In the genomic region with DNA sequence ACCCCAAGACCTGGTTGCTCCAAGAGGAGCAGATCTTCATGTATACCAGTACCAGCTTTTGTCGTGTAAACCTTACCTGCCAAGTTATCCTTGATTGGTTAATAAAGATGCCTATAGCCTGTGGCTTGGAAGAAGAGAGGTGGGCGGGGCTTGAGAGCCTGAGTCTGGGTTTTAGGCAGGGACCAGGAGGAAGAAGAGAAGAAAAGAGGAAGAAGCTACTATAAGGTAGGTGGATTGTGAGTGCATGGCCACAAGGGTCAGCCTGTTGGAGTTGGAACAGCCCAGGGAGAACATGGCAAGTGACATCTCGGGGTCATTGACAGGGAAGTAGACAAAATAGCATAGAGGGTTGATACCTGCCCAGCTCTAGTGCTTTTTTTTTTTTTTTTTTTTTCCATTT, we compare ENCODE assay signal across 34 mouse cellular contexts. TPM values are rescaled to one million over a fixed set of nuclear protein-coding genes. Genes with fewer than 3 reads are reported as not detected.
"Had no signal": no experiment of that assay in that cellular context is flagged by ENCODE, and none has a peak within 500 bp of the region (broad histone marks: within the 10 kb centered on the region; RNA-seq: fewer than 3 reads in every experiment).

No protein-coding gene starts in this region.

- H3K27ac ChIP-seq: heart, embryonic 10.5 days; hindbrain, embryonic 13.5 days; hindbrain, embryonic 15.5 days; hindbrain, postnatal 0 days; kidney, embryonic 15.5 days; kidney, postnatal 0 days; limb, embryonic 10.5 days; limb, embryonic 12.5 days; liver, embryonic 13.5 days; liver, embryonic 15.5 days had no signal

- H3K4me2 ChIP-seq: heart, embryonic 12.5 days; hindbrain, embryonic 13.5 days; hindbrain, embryonic 15.5 days; kidney, embryonic 15.5 days; limb, embryonic 12.5 days; liver, embryonic 11.5 days; liver, embryonic 13.5 days; liver, embryonic 15.5 days had no signal

- ATAC-seq: hindbrain, postnatal 0 days; intestine, embryonic 16.5 days had no signal

- DNase-seq: gastrocnemius, postnatal 14 days; gastrocnemius, postnatal 36 days; heart, adult 18-20 months; heart, postnatal 10 days; kidney, adult 11 months; kidney, adult 2 months; kidney, adult 9 months; kidney, postnatal 14 days; kidney, postnatal 36 days; layer of hippocampus, adult 9-11 months; layer of hippocampus, postnatal 36 days; liver; liver, embryonic 13.5 days had no signal

- H3K9me3 ChIP-seq: heart, embryonic 10.5 days; heart, embryonic 12.5 days; hindbrain, embryonic 13.5 days; hindbrain, embryonic 15.5 days; kidney, embryonic 15.5 days; limb, embryonic 10.5 days; limb, embryonic 12.5 days; liver, embryonic 13.5 days; liver, embryonic 15.5 days had no signal

- H3K27me3 ChIP-seq: heart, embryonic 12.5 days; hindbrain, embryonic 13.5 days; hindbrain, embryonic 15.5 days; kidney, embryonic 15.5 days; limb, embryonic 12.5 days; liver, embryonic 13.5 days; liver, embryonic 15.5 days had no signal

- H3K36me3 ChIP-seq: hindbrain, embryonic 13.5 days; hindbrain, embryonic 15.5 days; liver, embryonic 13.5 days; liver, embryonic 15.5 days had no signal

- H3K9ac ChIP-seq: heart, embryonic 12.5 days; hindbrain, embryonic 13.5 days; hindbrain, embryonic 15.5 days; kidney, embryonic 15.5 days; limb, embryonic 12.5 days; liver, embryonic 13.5 days; liver, embryonic 15.5 days had no signal

- H3K4me3 ChIP-seq: heart, embryonic 10.5 days; heart, embryonic 12.5 days; hindbrain, embryonic 13.5 days; hindbrain, embryonic 15.5 days; kidney, embryonic 15.5 days; limb, embryonic 10.5 days; limb, embryonic 12.5 days; liver, embryonic 13.5 days; liver, embryonic 15.5 days had no signal

RNA-seq across cellular contexts. Expression of a gene that starts 10.7 kb away (rescaled TPM):
- total RNA-seq: gastrocnemius, adult 18-20 months; gastrocnemius, postnatal 36 days had no signal

RNA-seq across cellular contexts. Expression of a gene that starts 38.0 kb away (rescaled TPM):
- total RNA-seq: gastrocnemius, adult 18-20 months; gastrocnemius, adult 8-10 months; heart, adult 18-20 months; heart, adult 8-10 months; heart, postnatal 10 days; heart, postnatal 25 days; hindbrain, postnatal 0 days; left cerebral cortex, adult 18-20 months; left cerebral cortex, postnatal 14 days; left cerebral cortex, postnatal 36 days had no signal
- polyA plus RNA-seq: heart, embryonic 14.5 days; hindbrain, embryonic 11.5 days; limb, embryonic 12.5 days; liver, embryonic 11.5 days; liver, embryonic 15.5 days had no signal
